Mouse (Mus musculus): ENCODE results near the gene Obp2b. TPM values are rescaled to one million over a fixed set of nuclear protein-coding genes. Genes with fewer than 3 reads are reported as not detected.

Obp2b gene
- polyA plus RNA-seq, 1 experiment from 2014 or later = not detected

- H3K9ac ChIP-seq (ENCODE audit: low read depth, low read length) = no peak overlapping the region
- H3K27me3 ChIP-seq (replicated peaks; ENCODE audit: control insufficient read depth, insufficient read depth, low read length) = no peaks in the 10 kb centered on the region
- no peaks in the 10 kb centered on the region for H3K9me3 ChIP-seq (ENCODE audit: control insufficient read depth, low read length)
- no peak overlapping the region for H3K4me2 ChIP-seq (ENCODE audit: low read length)
- no peak overlapping the region for H3K4me3 ChIP-seq (ENCODE audit: low read length)
- no peak overlapping the region for H3K27ac ChIP-seq (ENCODE audit: low read depth, low read length)
- 88% methylated on average over 3 of the region's 3 CpGs for WGBS
- H3K36me3 ChIP-seq (ENCODE audit: control insufficient read depth, insufficient read depth, low read length) = no peaks in the 10 kb centered on the region
- H3K4me1 ChIP-seq (ENCODE audit: control insufficient read depth, insufficient read depth, low read depth, low read length) = no peaks in the 10 kb centered on the region
- ATAC-seq = no peak
Observed at GRCm38 (mm10) chr2:25789092-25789491, 52.3 kb downstream of the Obp2b start.

Other genes starting within 250 kb of the Obp2b start
- not detected in 2 replicates for gene Lcn12, start 243.1 kb upstream of the Obp2b start, polyA plus RNA-seq (2015; fragmentation: Nextera tagmentation; extraction: Ambion mirVana)
- gene Fbxw5, start 236.3 kb upstream of the Obp2b start, polyA plus RNA-seq (2015; fragmentation: Nextera tagmentation; extraction: Ambion mirVana) = 136 and 153 TPM in 2 replicates
- 6.1 and 6.6 TPM in 2 replicates for gene C8g, start 235.3 kb upstream of the Obp2b start, polyA plus RNA-seq (2015; fragmentation: Nextera tagmentation; extraction: Ambion mirVana)
- gene Traf2, start 190.1 kb upstream of the Obp2b start, polyA plus RNA-seq (2015; fragmentation: Nextera tagmentation; extraction: Ambion mirVana) = 16.8 and 17.8 TPM in 2 replicates
- 384 and 413 TPM in 2 replicates for gene Edf1, start 179.2 kb upstream of the Obp2b start, polyA plus RNA-seq (2015; fragmentation: Nextera tagmentation; extraction: Ambion mirVana)
- gene Mamdc4, start 162.2 kb upstream of the Obp2b start, polyA plus RNA-seq (2015; fragmentation: Nextera tagmentation; extraction: Ambion mirVana) = 1.8 and 3.7 TPM in 2 replicates
- 164 and 178 TPM in 2 replicates for gene Phpt1, start 161.8 kb upstream of the Obp2b start, polyA plus RNA-seq (2015; fragmentation: Nextera tagmentation; extraction: Ambion mirVana)
- 12.0 and 15.1 TPM in 2 replicates for gene Ajm1, start 155.3 kb upstream of the Obp2b start, polyA plus RNA-seq (2015; fragmentation: Nextera tagmentation; extraction: Ambion mirVana)
- 65.3 and 71.8 TPM in 2 replicates for gene Rabl6, start 128.5 kb upstream of the Obp2b start, polyA plus RNA-seq (2015; fragmentation: Nextera tagmentation; extraction: Ambion mirVana)
- gene Ccdc183, start 119.3 kb upstream of the Obp2b start, polyA plus RNA-seq (2015; fragmentation: Nextera tagmentation; extraction: Ambion mirVana) = 0.13 and 0.34 TPM in 2 replicates
- 54.6 and 66.8 TPM in 2 replicates for gene Tmem141, start 115.0 kb upstream of the Obp2b start, polyA plus RNA-seq (2015; fragmentation: Nextera tagmentation; extraction: Ambion mirVana)
- 4.6 and 4.8 TPM in 2 replicates for gene Fcna, start 109.0 kb upstream of the Obp2b start, polyA plus RNA-seq (2015; fragmentation: Nextera tagmentation; extraction: Ambion mirVana)
- gene Lcn8, start 83.9 kb upstream of the Obp2b start, polyA plus RNA-seq (2015; fragmentation: Nextera tagmentation; extraction: Ambion mirVana) = not detected in 2 replicates
- gene Lcn5, start 79.1 kb upstream of the Obp2b start, polyA plus RNA-seq (2015; fragmentation: Nextera tagmentation; extraction: Ambion mirVana) = not detected in 2 replicates
- gene Lcn6, start 60.2 kb upstream of the Obp2b start, polyA plus RNA-seq (2015; fragmentation: Nextera tagmentation; extraction: Ambion mirVana) = not detected in 2 replicates
- gene Lcn10, start 54.3 kb upstream of the Obp2b start, polyA plus RNA-seq (2015; fragmentation: Nextera tagmentation; extraction: Ambion mirVana) = not detected in 2 replicates
- gene Obp2a, start 37.0 kb upstream of the Obp2b start, polyA plus RNA-seq (2015; fragmentation: Nextera tagmentation; extraction: Ambion mirVana) = not detected in 2 replicates
- gene Bmyc, start 30.3 kb upstream of the Obp2b start, polyA plus RNA-seq (2015; fragmentation: Nextera tagmentation; extraction: Ambion mirVana) = 164 and 182 TPM in 2 replicates
- not detected in 2 replicates for gene Lcn3, start 28.6 kb downstream of the Obp2b start, polyA plus RNA-seq (2015; fragmentation: Nextera tagmentation; extraction: Ambion mirVana)
- not detected in 2 replicates for gene Lcn11, start 40.0 kb downstream of the Obp2b start, polyA plus RNA-seq (2015; fragmentation: Nextera tagmentation; extraction: Ambion mirVana)
- not detected in 2 replicates for gene Gm13539, start 45.2 kb downstream of the Obp2b start, polyA plus RNA-seq (2015; fragmentation: Nextera tagmentation; extraction: Ambion mirVana)
- not detected in 2 replicates for gene Glt6d1, start 78.8 kb downstream of the Obp2b start, polyA plus RNA-seq (2015; fragmentation: Nextera tagmentation; extraction: Ambion mirVana)
- gene Lcn9, start 86.1 kb downstream of the Obp2b start, polyA plus RNA-seq (2015; fragmentation: Nextera tagmentation; extraction: Ambion mirVana) = not detected in 2 replicates
- not detected in 2 replicates for gene Sohlh1, start 110.2 kb downstream of the Obp2b start, polyA plus RNA-seq (2015; fragmentation: Nextera tagmentation; extraction: Ambion mirVana)
- 21.2 and 27.4 TPM in 2 replicates for gene Kcnt1, start 126.7 kb downstream of the Obp2b start, polyA plus RNA-seq (2015; fragmentation: Nextera tagmentation; extraction: Ambion mirVana)
- gene Camsap1, start 246.3 kb downstream of the Obp2b start, polyA plus RNA-seq (2015; fragmentation: Nextera tagmentation; extraction: Ambion mirVana) = 23.6 and 46.8 TPM in 2 replicates

Measured in hindbrain, embryonic 16.5 days (tissue).